Mouse (Mus musculus): ENCODE results near the gene Flt1. TPM values are rescaled to one million over a fixed set of nuclear protein-coding genes. Genes with fewer than 3 reads are reported as not detected.

Flt1 gene
- total and polyA plus RNA-seq, 3 experiments: 0.03 to 0.08 TPM; not detected in 1

DNA sequence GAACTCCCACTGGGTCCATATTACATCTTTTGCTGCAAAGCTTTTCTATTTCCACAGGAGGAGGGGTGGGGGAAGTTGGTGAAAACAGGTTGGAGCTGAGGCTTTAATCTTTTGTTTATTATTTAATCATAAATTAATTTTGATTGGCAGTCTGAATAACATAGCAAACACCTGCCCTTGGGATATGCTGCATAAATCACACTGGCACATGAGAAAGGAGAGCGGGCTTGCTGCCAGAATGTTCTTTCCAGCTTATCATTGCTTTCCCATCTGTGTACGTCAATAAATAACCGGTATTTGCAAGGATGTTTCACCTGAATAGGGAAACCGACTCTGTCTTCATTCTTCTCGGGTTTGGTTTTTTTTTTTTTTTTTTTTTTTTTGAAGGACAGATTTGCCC lies 45.1 kb downstream of the Flt1 start:
- Histone ChIP-seq H3K36me3 (ENCODE audit: control insufficient read depth in 1 of 2, insufficient read depth in 2 of 2, low read length in 2 of 2) (no peaks in the 10 kb centered on the region), H3K27ac (ENCODE audit: control insufficient read depth, low read depth, low read length) (no peak overlapping the region), H3K9ac (ENCODE audit: control insufficient read depth, low read depth, low read length, poor library complexity, severe bottlenecking) (no peak overlapping the region), H3K79me2 (ENCODE audit: control insufficient read depth, insufficient read depth, low read length, poor library complexity) (no peaks in the 10 kb centered on the region), H3K4me3 (ENCODE audit: control insufficient read depth in 1 of 2, insufficient read depth in 1 of 2, low read depth in 2 of 2, low read length in 2 of 2) (no peak overlapping the region), H3K9me3 (replicated peaks; ENCODE audit: insufficient read depth, low read length) (no peaks in the 10 kb centered on the region), H3K27me3 (ENCODE audit: control insufficient read depth in 1 of 2, insufficient read depth in 2 of 2, low read length in 2 of 2) (no peaks in the 10 kb centered on the region), H3K4me1 (ENCODE audit: control insufficient read depth in 1 of 2, insufficient read depth in 2 of 2, low read length in 2 of 2) (no peaks in the 10 kb centered on the region)
- DNase-seq (ENCODE audit: low read depth, low spot score): no peak
- TF ChIP-seq NELFE (IDR thresholded peaks at IDR 0.05; ENCODE audit: low read depth, low read length) (no peak), ZNF384 (IDR thresholded peaks at IDR 0.05; ENCODE audit: low read depth, low read length) (peak; percentile 28; the same call in 1 of the 2 replicates)

DNA sequence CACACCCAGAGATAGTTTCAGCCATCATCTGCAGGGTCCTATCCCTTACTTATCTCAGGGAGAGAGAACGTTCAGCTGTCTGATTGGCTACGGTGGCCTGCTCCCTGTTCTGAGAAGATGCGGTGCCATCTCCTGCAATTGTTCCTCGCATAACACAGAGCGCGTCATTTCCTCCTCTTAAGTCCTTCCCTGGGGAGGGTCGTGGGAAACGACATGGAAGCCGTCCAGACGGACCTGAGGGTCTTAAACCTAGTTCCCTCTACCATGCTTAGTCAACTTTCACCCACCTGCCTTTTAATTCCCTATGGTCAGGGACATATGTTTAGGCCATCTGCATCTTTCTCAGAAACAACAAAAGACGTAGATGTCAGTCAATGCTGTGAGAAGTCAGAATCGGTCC lies 46.5 kb downstream of the Flt1 start:
- Histone ChIP-seq H3K27me3 (ENCODE audit: control insufficient read depth in 1 of 2, insufficient read depth in 2 of 2, low read length in 2 of 2) (no peaks in the 10 kb centered on the region), H3K4me1 (ENCODE audit: control insufficient read depth in 1 of 2, insufficient read depth in 2 of 2, low read length in 2 of 2) (no peaks in the 10 kb centered on the region), H3K79me2 (ENCODE audit: control insufficient read depth, insufficient read depth, low read length, poor library complexity) (no peaks in the 10 kb centered on the region), H3K4me3 (ENCODE audit: control insufficient read depth in 1 of 2, insufficient read depth in 1 of 2, low read depth in 2 of 2, low read length in 2 of 2) (no peak overlapping the region), H3K27ac (ENCODE audit: control insufficient read depth, low read depth, low read length) (no peak overlapping the region), H3K9ac (ENCODE audit: control insufficient read depth, low read depth, low read length, poor library complexity, severe bottlenecking) (no peak overlapping the region), H3K36me3 (ENCODE audit: control insufficient read depth in 1 of 2, insufficient read depth in 2 of 2, low read length in 2 of 2) (no peaks in the 10 kb centered on the region), H3K9me3 (replicated peaks; ENCODE audit: insufficient read depth, low read length) (no peaks in the 10 kb centered on the region)
- no peak for DNase-seq (ENCODE audit: low read depth, low spot score)
- no peak for TF ChIP-seq MXI1 (IDR thresholded peaks at IDR 0.05; ENCODE audit: low read depth, low read length)
- no peak for TF ChIP-seq ZKSCAN1 (IDR thresholded peaks at IDR 0.05; ENCODE audit: low read depth, low read length)
- TF ChIP-seq USF2 (IDR thresholded peaks at IDR 0.05; ENCODE audit: borderline replicate concordance in 1 of 2, insufficient read depth in 1 of 2, low read depth in 1 of 2, low read length in 2 of 2): no peak
- no peak for TF ChIP-seq GATA1 (IDR thresholded peaks at IDR 0.05; ENCODE audit: low read depth, low read length)
- TF ChIP-seq MYB (IDR thresholded peaks at IDR 0.05; ENCODE audit: low read depth, low read length): no peak
- no peak for TF ChIP-seq POLR2A (IDR thresholded peaks at IDR 0.05; ENCODE audit: control insufficient read depth in 1 of 2, insufficient read depth in 1 of 2, low read depth in 1 of 2, low read length in 2 of 2, poor library complexity in 1 of 2)
- no peak for TF ChIP-seq JUND (IDR thresholded peaks at IDR 0.05; ENCODE audit: low read depth, low read length)
- TF ChIP-seq ZC3H11A (IDR thresholded peaks at IDR 0.05; ENCODE audit: low read depth, low read length): no peak

DNA sequence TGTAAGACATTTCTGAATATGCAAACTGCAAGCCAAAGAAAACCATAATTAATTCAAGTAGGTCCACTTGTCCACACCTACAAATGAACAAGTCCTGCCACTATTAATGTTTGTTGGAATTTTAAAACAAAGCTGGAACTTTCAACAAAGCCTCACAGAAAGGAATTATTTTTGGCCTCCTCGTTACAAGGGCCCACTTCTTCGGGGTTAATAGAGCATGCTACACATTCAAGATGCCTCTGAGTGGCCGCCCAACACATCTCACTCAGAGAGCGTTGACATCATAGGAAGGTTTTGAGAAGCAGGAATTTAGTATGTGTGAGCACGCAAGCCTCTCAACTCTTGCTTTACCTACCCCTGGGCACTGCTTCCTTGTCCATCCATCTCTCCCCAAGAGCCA lies 50.0 kb downstream of the Flt1 start:
- no peak for DNase-seq (ENCODE audit: low read depth, low spot score)
- H3K79me2 ChIP-seq (ENCODE audit: control insufficient read depth, insufficient read depth, low read length, poor library complexity): no peaks in the 10 kb centered on the region
- H3K4me1 ChIP-seq (ENCODE audit: control insufficient read depth in 1 of 2, insufficient read depth in 2 of 2, low read length in 2 of 2): no peaks in the 10 kb centered on the region
- no peaks in the 10 kb centered on the region for H3K36me3 ChIP-seq (ENCODE audit: control insufficient read depth in 1 of 2, insufficient read depth in 2 of 2, low read length in 2 of 2)
- H3K9ac ChIP-seq (ENCODE audit: control insufficient read depth, low read depth, low read length, poor library complexity, severe bottlenecking): no peak overlapping the region
- no peak overlapping the region for H3K4me3 ChIP-seq (ENCODE audit: control insufficient read depth in 1 of 2, insufficient read depth in 1 of 2, low read depth in 2 of 2, low read length in 2 of 2)
- TF ChIP-seq MYB (IDR thresholded peaks at IDR 0.05; ENCODE audit: low read depth, low read length) (no peak), MAFK (IDR thresholded peaks at IDR 0.05; ENCODE audit: borderline replicate concordance, low read depth, low read length) (no peak), NRF1 (IDR thresholded peaks at IDR 0.05; ENCODE audit: insufficient read depth, low read depth, low read length, poor library complexity, severe bottlenecking) (no peak), POLR2AphosphoS2 (IDR thresholded peaks at IDR 0.05; ENCODE audit: low read length) (no peak), UBTF (IDR thresholded peaks at IDR 0.05; ENCODE audit: borderline replicate concordance, insufficient read depth, low read depth, low read length) (no peak), RAD21 (IDR thresholded peaks at IDR 0.05; ENCODE audit: low read depth, low read length) (no peak), CHD2 (IDR thresholded peaks at IDR 0.05; ENCODE audit: low read length) (no peak), ZKSCAN1 (IDR thresholded peaks at IDR 0.05; ENCODE audit: low read depth, low read length) (no peak), MXI1 (IDR thresholded peaks at IDR 0.05; ENCODE audit: low read depth, low read length) (no peak), ZMIZ1 (IDR thresholded peaks at IDR 0.05; ENCODE audit: low read depth, low read length) (no peak), EP300 (IDR thresholded peaks at IDR 0.05; ENCODE audit: low read depth in 1 of 2, low read length in 2 of 2) (no peak), POLR2A (IDR thresholded peaks at IDR 0.05; ENCODE audit: control insufficient read depth in 1 of 2, insufficient read depth in 1 of 2, low read depth in 1 of 2, low read length in 2 of 2, poor library complexity in 1 of 2) (no peak), MAZ (IDR thresholded peaks at IDR 0.05; ENCODE audit: low read depth, low read length) (no peak), JUND (IDR thresholded peaks at IDR 0.05; ENCODE audit: low read depth, low read length) (no peak)
- H3K27ac ChIP-seq (ENCODE audit: control insufficient read depth, low read depth, low read length): no peak overlapping the region
- H3K9me3 ChIP-seq (replicated peaks; ENCODE audit: insufficient read depth, low read length): no peaks in the 10 kb centered on the region
- no peaks in the 10 kb centered on the region for H3K27me3 ChIP-seq (ENCODE audit: control insufficient read depth in 1 of 2, insufficient read depth in 2 of 2, low read length in 2 of 2)

Data from MEL (cell line).